Mouse (Mus musculus) heart, adult 11 months (tissue): Measurements from ENCODE around the gene Sash1.
"Not testable (repeated sequence)": the region's sequence is repeated elsewhere in the genome, so short reads cannot be mapped to it uniquely, and the experiment has no call there.

Experiments used
- DNase-seq: peaks from one replicate; pipeline ENCODE4 v3.0.0; 2022

Gene Sash1

GRCm38 (mm10) chr10:8752436-8752835, 133.4 kb downstream of the Sash1 start:
- peak; percentile 99 for DNase-seq

- DNase-seq, result peak; percentile 84
Observed at GRCm38 (mm10) chr10:8749537-8749936, 136.3 kb downstream of the Sash1 start.

- DNase-seq, result peak; percentile 82
Observed at GRCm38 (mm10) chr10:8747450-8748212, 138.2 kb downstream of the Sash1 start.

- DNase-seq, result peak; percentile 83
Observed at GRCm38 (mm10) chr10:8746082-8746696, 139.7 kb downstream of the Sash1 start.

GRCm38 (mm10) chr10:8742872-8743271, 143.0 kb downstream of the Sash1 start:
- peak; percentile 90 for DNase-seq

GRCm38 (mm10) chr10:8741505-8741904, 144.4 kb downstream of the Sash1 start:
- DNase-seq, result no peak

GRCm38 (mm10) chr10:8740797-8741196, 145.1 kb downstream of the Sash1 start:
- DNase-seq, result no peak

GRCm38 (mm10) chr10:8729387-8730337, 156.2 kb downstream of the Sash1 start:
- peak; percentile 94 for DNase-seq

- peak; percentile 59 for DNase-seq
Observed at GRCm38 (mm10) chr10:8719345-8719744, 166.5 kb downstream of the Sash1 start.

- peak; percentile 82 for DNase-seq
Observed at GRCm38 (mm10) chr10:8718831-8719230, 167.0 kb downstream of the Sash1 start.

GRCm38 (mm10) chr10:8717171-8717570, 168.7 kb downstream of the Sash1 start:
- DNase-seq, result peak; percentile 79

- peak; percentile 94 for DNase-seq
Observed at GRCm38 (mm10) chr10:8715679-8716284, 170.1 kb downstream of the Sash1 start.

- not testable (repeated sequence) for DNase-seq
Observed at GRCm38 (mm10) chr10:8696636-8697035, 189.2 kb downstream of the Sash1 start.

- DNase-seq, result peak; percentile 42
Observed at GRCm38 (mm10) chr10:8693996-8694500, 191.8 kb downstream of the Sash1 start.

- no peak for DNase-seq
Observed at GRCm38 (mm10) chr10:8693561-8693960, 192.3 kb downstream of the Sash1 start.

GRCm38 (mm10) chr10:8692531-8692930, 193.3 kb downstream of the Sash1 start:
- DNase-seq, result peak; percentile 83

- DNase-seq, result peak; percentile 25
Observed at GRCm38 (mm10) chr10:8686219-8686618, 199.7 kb downstream of the Sash1 start.

- peak; percentile 62 for DNase-seq
Observed at GRCm38 (mm10) chr10:8685269-8685668, 200.6 kb downstream of the Sash1 start.

- peak; percentile 74 for DNase-seq
Observed at GRCm38 (mm10) chr10:8682900-8683299, 203.0 kb downstream of the Sash1 start.

GRCm38 (mm10) chr10:8682341-8682740, 203.5 kb downstream of the Sash1 start:
- peak; percentile 74 for DNase-seq

- DNase-seq, result peak; percentile 56
Observed at GRCm38 (mm10) chr10:8676722-8677121, 209.1 kb downstream of the Sash1 start.
